Mouse (Mus musculus): ENCODE measurements around the gene Fam83e. TPM values are rescaled to one million over a fixed set of nuclear protein-coding genes. Genes with fewer than 3 reads are reported as not detected.

Fam83e gene
- polyA plus RNA-seq, 1 experiment = 0.31 TPM

DNA sequence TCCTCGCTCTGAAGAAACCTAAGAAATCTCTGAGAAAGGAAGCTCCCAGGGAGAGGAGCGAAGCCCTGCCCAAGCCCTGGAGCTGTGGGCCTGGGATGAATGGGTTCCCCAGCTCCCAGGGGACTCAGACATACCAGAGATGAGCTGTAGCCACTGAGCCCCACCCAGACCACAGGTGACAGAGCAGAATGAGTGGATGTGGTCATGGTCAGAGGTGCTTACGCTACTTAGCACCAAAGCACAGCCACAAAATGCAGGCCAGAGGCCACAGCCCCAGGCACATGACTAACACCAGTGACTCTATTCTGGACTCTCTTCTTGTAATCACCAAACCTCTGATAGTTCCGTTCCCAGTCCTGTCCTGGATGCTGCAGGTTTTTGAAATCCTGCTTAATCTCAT is 50.1 kb downstream of the Fam83e start:
- no peak for TF ChIP-seq POLR2A (IDR thresholded peaks at IDR 0.05; ENCODE audit: borderline replicate concordance, insufficient read depth, low read length)
- TF ChIP-seq CTCF (IDR thresholded peaks at IDR 0.05; ENCODE audit: borderline replicate concordance, insufficient read depth, low read depth, low read length) = no peak
- no peaks in the 10 kb centered on the region for H3K27me3 ChIP-seq (ENCODE audit: control insufficient read depth, insufficient read depth, low read length)
- WGBS = 60% methylated on average over 4 of the region's 4 CpGs
- H3K4me3 ChIP-seq (replicated peaks; ENCODE audit: insufficient read depth, low read depth, low read length) = no peak overlapping the region
- no peak for DNase-seq
- H3K27ac ChIP-seq (ENCODE audit: insufficient read depth, low read length) = no peak overlapping the region
- H3K4me1 ChIP-seq (ENCODE audit: control insufficient read depth, insufficient read depth, low read length) = no peaks in the 10 kb centered on the region

DNA sequence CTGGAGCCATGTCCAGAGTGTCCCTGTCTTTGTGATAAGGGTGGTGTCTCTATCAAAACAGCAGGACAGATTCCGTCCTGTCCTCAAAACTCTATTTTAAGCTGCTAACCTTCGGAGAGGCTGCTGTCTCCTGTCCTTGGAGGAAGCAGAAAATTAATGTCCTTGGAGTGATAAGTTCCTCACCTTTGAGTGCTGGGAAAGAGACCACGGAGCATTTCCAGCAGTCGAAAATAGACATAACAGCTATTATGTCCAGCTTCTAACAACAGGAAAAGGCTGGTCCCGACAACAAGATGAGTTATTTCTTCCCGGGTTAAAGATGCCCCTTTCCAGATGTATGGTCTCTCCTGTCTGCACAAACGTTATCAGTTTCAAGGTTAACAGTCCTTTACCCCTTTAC is 54.2 kb downstream of the Fam83e start:
- no peak overlapping the region for H3K27ac ChIP-seq (ENCODE audit: insufficient read depth, low read length)
- H3K4me1 ChIP-seq (ENCODE audit: control insufficient read depth, insufficient read depth, low read length) = 0 out of 2 replicates have a peak, but pooled peaks cover 2% of the 10 kb centered on the region
- H3K27me3 ChIP-seq (ENCODE audit: control insufficient read depth, insufficient read depth, low read length) = no peaks in the 10 kb centered on the region
- H3K4me3 ChIP-seq (replicated peaks; ENCODE audit: insufficient read depth, low read depth, low read length) = no peak overlapping the region
- TF ChIP-seq POLR2A (IDR thresholded peaks at IDR 0.05; ENCODE audit: borderline replicate concordance, insufficient read depth, low read length) (no peak), CTCF (IDR thresholded peaks at IDR 0.05; ENCODE audit: borderline replicate concordance, insufficient read depth, low read depth, low read length) (no peak)
- 83% methylated on average over 7 of the region's 7 CpGs for WGBS
- no peak for DNase-seq

Other genes starting within 250 kb of the Fam83e start
- 0.10 TPM in 1 of 2 replicates, not detected in the other for gene Tulp2, start 239.3 kb upstream of the Fam83e start, polyA plus RNA-seq (2012; rRNA removed)
- gene Gm45808, start 234.4 kb upstream of the Fam83e start, polyA plus RNA-seq (2012; rRNA removed) = 0.33 TPM in 1 of 2 replicates, not detected in the other
- gene Dhdh, start 232.4 kb upstream of the Fam83e start, polyA plus RNA-seq (2012; rRNA removed) = 4.7 and 5.6 TPM in 2 replicates
- 136 and 150 TPM in 2 replicates for gene Nucb1, start 210.8 kb upstream of the Fam83e start, polyA plus RNA-seq (2012; rRNA removed)
- gene Ppp1r15a, start 194.9 kb upstream of the Fam83e start, polyA plus RNA-seq (2012; rRNA removed) = 26.7 and 28.5 TPM in 2 replicates
- 1.2 and 1.3 TPM in 2 replicates for gene Plekha4, start 194.9 kb upstream of the Fam83e start, polyA plus RNA-seq (2012; rRNA removed)
- 1.3 and 1.9 TPM in 2 replicates for gene Hsd17b14, start 166.3 kb upstream of the Fam83e start, polyA plus RNA-seq (2012; rRNA removed)
- 21.1 and 24.2 TPM in 2 replicates for gene Bcat2, start 151.1 kb upstream of the Fam83e start, polyA plus RNA-seq (2012; rRNA removed)
- gene Fgf21, start 105.7 kb upstream of the Fam83e start, polyA plus RNA-seq (2012; rRNA removed) = not detected in 2 replicates
- 0.07 and 0.08 TPM in 2 replicates for gene Fut1, start 103.9 kb upstream of the Fam83e start, polyA plus RNA-seq (2012; rRNA removed)
- gene Izumo1, start 99.4 kb upstream of the Fam83e start, polyA plus RNA-seq (2012; rRNA removed) = 0.08 and 0.18 TPM in 2 replicates
- gene Rasip1, start 93.7 kb upstream of the Fam83e start, polyA plus RNA-seq (2012; rRNA removed) = 7.6 and 7.7 TPM in 2 replicates
- 7.1 and 9.8 TPM in 2 replicates for gene Mamstr, start 81.2 kb upstream of the Fam83e start, polyA plus RNA-seq (2012; rRNA removed)
- 1.4 and 1.7 TPM in 2 replicates for gene Fut2, start 54.8 kb upstream of the Fam83e start, polyA plus RNA-seq (2012; rRNA removed)
- 0.10 and 0.16 TPM in 2 replicates for gene Ntn5, start 37.2 kb upstream of the Fam83e start, polyA plus RNA-seq (2012; rRNA removed)
- gene Sec1, start 26.8 kb upstream of the Fam83e start, polyA plus RNA-seq (2012; rRNA removed) = 0.29 and 0.64 TPM in 2 replicates
- 164 and 166 TPM in 2 replicates for gene Car11, start 21.4 kb upstream of the Fam83e start, polyA plus RNA-seq (2012; rRNA removed)
- 222 and 239 TPM in 2 replicates for gene Dbp, start 16.1 kb upstream of the Fam83e start, polyA plus RNA-seq (2012; rRNA removed)
- 350 and 359 TPM in 2 replicates for gene Rpl18, start 5.8 kb upstream of the Fam83e start, polyA plus RNA-seq (2012; rRNA removed)
- gene Sphk2, start 3.2 kb upstream of the Fam83e start, polyA plus RNA-seq (2012; rRNA removed) = 27.7 and 29.3 TPM in 2 replicates
- gene Spaca4, start 4.6 kb downstream of the Fam83e start, polyA plus RNA-seq (2012; rRNA removed) = not detected in 2 replicates
- 126 and 130 TPM in 2 replicates for gene Lmtk3, start 62.5 kb downstream of the Fam83e start, polyA plus RNA-seq (2012; rRNA removed)
- gene Sult2b1, start 63.5 kb downstream of the Fam83e start, polyA plus RNA-seq (2012; rRNA removed) = 10.6 and 10.8 TPM in 2 replicates
- 112 and 116 TPM in 2 replicates for gene Cyth2, start 93.4 kb downstream of the Fam83e start, polyA plus RNA-seq (2012; rRNA removed)
- 6.0 and 7.3 TPM in 2 replicates for gene Kcnj14, start 103.6 kb downstream of the Fam83e start, polyA plus RNA-seq (2012; rRNA removed)
- gene Grwd1, start 109.7 kb downstream of the Fam83e start, polyA plus RNA-seq (2012; rRNA removed) = 14.9 and 15.5 TPM in 2 replicates
- 99.9 and 106 TPM in 2 replicates for gene Kdelr1, start 151.6 kb downstream of the Fam83e start, polyA plus RNA-seq (2012; rRNA removed)
- gene Grin2d, start 157.2 kb downstream of the Fam83e start, polyA plus RNA-seq (2012; rRNA removed) = 14.9 and 16.4 TPM in 2 replicates
- gene Syngr4, start 175.5 kb downstream of the Fam83e start, polyA plus RNA-seq (2012; rRNA removed) = not detected in 2 replicates
- 42.0 and 46.5 TPM in 2 replicates for gene Tmem143, start 175.7 kb downstream of the Fam83e start, polyA plus RNA-seq (2012; rRNA removed)
- 5.4 and 6.5 TPM in 2 replicates for gene Emp3, start 200.2 kb downstream of the Fam83e start, polyA plus RNA-seq (2012; rRNA removed)
- gene Ccdc114, start 202.9 kb downstream of the Fam83e start, polyA plus RNA-seq (2012; rRNA removed) = 3.4 and 5.1 TPM in 2 replicates